Mouse (Mus musculus) bone marrow macrophage, adult 2 months (primary cell): ENCODE measurements around the gene Kif22.

Experiments used
- CTCF ChIP-seq: IDR thresholded peaks from 2 replicates; pipeline ENCODE4 v1.5.1; 2012; ENCODE audit warnings: low read depth, mild to moderate bottlenecking, low read length, moderate library complexity
- POLR2A ChIP-seq: IDR thresholded peaks from 2 replicates; pipeline ENCODE4 v1.6.1; 2012; ENCODE audit warnings: mild to moderate bottlenecking, low read depth, low read length, borderline replicate concordance

DNA sequence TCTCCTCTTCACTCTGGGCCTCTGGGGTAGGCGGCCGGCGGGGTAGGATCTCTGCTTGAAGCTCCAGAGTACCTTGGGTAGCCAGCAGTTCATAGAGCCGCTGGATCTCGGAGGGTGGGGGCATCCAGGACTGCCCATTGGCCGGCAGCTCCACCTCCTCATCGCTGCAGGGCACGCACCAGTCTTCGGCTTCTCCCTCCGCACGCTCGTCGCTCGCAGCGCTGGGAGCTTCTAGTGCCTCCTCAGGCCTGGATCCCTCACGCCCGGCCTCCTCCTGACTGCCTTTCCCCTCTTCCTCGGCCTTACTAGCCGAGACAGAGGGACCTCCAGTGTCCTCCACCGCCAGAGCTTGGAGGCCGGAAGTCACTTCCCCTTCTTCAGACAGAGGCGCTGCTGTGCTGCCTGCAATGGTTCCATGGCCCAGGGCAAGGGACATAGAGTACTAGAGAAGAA lies 25.8 kb downstream of the Kif22 start:
- no peak for TF ChIP-seq POLR2A
- TF ChIP-seq CTCF = no peak
